Mouse (Mus musculus) embryo, embryonic 9.5 days (tissue): ENCODE measurements around the gene Ankrd10.
"Not testable (repeated sequence)": the region's sequence is repeated elsewhere in the genome, so short reads cannot be mapped to it uniquely, and the experiment has no call there.

Source experiments
- DNase-seq: peaks from one replicate; pipeline ENCODE4 v3.0.0-alpha.2; 2017; ENCODE audit errors: extremely low spot score

Gene Ankrd10

GRCm38 (mm10) chr8:11614126-11614835 lies 21.3 kb downstream of the Ankrd10 start:
- DNase-seq = no peak

- no peak for DNase-seq
These were observed 26.7 kb downstream of the Ankrd10 start for GRCm38 (mm10) chr8:11608848-11609247.

- peak; percentile 71 for DNase-seq
These were observed 33.4 kb downstream of the Ankrd10 start for GRCm38 (mm10) chr8:11602006-11602680.

- DNase-seq = no peak
These were observed 35.1 kb downstream of the Ankrd10 start for GRCm38 (mm10) chr8:11600301-11600951.

GRCm38 (mm10) chr8:11593222-11593884 lies 42.2 kb downstream of the Ankrd10 start:
- no peak for DNase-seq

GRCm38 (mm10) chr8:11592296-11592695 lies 43.3 kb downstream of the Ankrd10 start:
- DNase-seq = no peak

GRCm38 (mm10) chr8:11591837-11592236 lies 43.7 kb downstream of the Ankrd10 start:
- DNase-seq = no peak

- no peak for DNase-seq
These were observed 49.2 kb downstream of the Ankrd10 start for GRCm38 (mm10) chr8:11586374-11586745.

- peak; percentile 25 for DNase-seq
These were observed 49.8 kb downstream of the Ankrd10 start for GRCm38 (mm10) chr8:11585513-11586373.

- DNase-seq = no peak
These were observed 59.8 kb downstream of the Ankrd10 start for GRCm38 (mm10) chr8:11575604-11576384.

GRCm38 (mm10) chr8:11574911-11575603 lies 60.5 kb downstream of the Ankrd10 start:
- no peak for DNase-seq

- no peak for DNase-seq
These were observed 63.1 kb downstream of the Ankrd10 start for GRCm38 (mm10) chr8:11572428-11572827.

GRCm38 (mm10) chr8:11571950-11572349 lies 63.6 kb downstream of the Ankrd10 start:
- no peak for DNase-seq

- no peak for DNase-seq
These were observed 64.8 kb downstream of the Ankrd10 start for GRCm38 (mm10) chr8:11570742-11571141.

- DNase-seq = no peak
These were observed 66.1 kb downstream of the Ankrd10 start for GRCm38 (mm10) chr8:11569260-11570097.

GRCm38 (mm10) chr8:11568193-11568592 lies 67.4 kb downstream of the Ankrd10 start:
- not testable (repeated sequence) for DNase-seq

GRCm38 (mm10) chr8:11564721-11565120 lies 70.8 kb downstream of the Ankrd10 start:
- no peak for DNase-seq

GRCm38 (mm10) chr8:11564236-11564635 lies 71.3 kb downstream of the Ankrd10 start:
- DNase-seq = no peak
